Mouse (Mus musculus): ENCODE results near the gene Tbcd.
A peak's percentile ranks its signal among the peaks of the same experiment; 100 is the strongest.

The Tbcd gene

DNA sequence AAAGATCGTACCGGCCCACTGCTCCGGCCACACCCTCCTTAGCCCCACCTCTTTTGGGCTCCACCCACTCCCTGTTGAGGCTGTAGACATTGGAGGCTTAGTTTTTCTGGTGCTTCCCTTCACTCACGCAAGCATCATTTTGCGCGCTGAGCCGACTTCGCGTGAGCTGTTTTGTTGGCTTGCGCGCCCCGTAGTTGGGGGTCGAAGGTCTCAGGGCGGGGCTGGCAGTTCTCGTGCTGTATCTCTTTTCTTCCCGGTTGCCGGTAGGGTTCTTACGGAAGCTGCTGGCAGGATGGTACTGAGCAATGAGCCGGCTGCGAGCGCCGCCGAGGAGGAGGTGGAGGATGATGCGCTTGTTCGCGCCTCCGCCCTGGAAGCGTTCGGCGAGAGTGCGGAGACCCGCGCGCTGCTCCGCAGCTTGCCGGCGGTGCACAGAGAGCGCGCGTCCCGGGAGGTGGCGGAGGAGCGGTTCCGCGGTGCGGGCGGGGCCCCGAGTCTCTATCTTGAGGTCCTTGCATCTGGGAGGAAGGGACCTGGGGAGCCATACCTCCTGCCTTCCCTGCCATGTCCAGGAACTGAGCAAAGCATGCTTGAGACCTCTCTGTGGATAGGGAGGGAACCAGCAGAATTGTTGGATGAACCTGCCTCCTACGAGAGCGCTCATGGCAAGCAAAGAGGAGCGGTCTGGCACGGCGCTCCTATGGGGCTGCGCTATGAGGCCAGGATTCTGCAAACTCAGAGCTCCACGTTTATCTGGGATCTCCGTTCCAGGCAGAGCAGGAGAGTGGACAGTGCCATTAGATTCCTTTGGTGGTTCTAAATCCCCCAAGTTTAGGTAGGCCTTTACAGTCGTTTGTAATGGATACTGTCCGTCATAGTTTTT, at the start of gene Tbcd:
Tbcd (plus strand) TSS at position 197 of the 883 bp plus-strand sequence.
- DNase-seq: peak; percentile 95

DNA sequence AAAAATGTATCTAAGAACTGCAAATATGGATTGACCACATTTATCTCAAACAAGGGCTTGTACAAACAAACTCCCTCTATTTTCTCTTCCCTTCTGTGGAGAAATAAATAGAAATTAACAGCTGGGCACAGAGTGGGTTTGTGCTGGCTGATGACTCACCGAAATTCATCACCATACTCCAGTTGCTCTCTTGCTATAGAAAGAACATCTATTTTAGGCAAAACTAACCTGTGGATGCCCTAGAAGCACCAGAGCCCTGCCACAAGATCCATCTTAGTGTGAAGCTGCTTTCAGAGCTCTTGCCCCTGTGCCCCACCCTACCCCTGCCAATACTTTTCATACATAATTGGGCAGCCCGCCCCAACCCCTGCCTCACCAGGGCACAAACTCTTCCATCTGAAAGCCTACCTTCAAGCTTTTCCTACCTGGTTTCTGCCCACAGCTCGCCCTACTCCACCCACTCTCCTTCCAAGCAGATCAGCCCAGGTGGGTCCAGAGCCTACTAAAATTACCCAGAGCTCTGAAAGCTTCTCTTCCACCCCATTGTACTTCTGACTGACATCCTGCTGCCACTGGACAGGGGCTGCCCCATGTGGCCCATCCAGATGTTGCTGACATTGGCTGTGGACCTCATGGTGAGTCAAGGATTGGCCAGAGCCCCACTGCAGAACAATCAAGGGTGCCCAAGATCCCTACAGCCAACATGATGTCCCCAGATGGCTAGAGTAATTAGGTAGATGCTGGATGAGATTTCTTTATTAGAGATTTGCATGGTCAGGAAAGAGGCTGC, 44.2 kb upstream of the Tbcd start:
- peak; percentile 66 for DNase-seq

DNA sequence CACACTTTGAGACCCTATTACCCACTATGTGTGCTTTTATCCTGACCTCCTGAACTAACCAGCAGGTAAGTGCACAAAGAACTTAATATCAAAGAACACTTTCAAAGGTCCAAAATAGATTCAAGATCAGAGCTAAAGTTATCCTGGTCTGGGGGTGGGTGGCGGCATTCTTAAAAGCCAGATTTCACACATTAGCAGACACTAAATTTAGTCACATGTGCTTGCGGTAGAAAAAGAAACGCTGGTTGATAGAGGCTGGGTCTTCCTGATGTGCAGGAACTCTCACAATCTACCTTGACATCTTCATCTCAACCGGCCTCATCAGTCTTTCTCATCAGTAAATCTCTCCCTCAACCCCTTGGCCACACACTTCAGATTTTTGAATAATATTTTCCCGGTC, 37.0 kb upstream of the Tbcd start:
- DNase-seq: no peak

DNA sequence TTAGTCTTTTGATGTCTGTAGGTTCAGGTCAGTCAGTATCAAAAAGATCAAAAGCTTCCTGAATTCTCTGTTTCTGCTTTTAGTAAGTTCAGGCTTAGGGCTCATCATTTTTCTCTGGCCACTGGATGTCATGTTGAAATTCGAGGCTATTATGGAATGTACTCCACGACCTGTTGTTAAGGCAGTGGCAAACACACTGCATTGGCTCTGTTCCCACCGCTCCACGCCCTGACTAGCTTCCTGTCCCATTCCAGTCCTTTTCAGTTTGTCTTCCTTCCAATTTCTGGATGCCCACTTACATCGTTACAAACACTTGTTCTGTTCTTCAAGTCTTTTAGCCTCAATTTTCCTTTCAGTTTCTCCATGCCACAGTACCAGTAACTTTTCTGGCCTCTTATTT, 36.4 kb upstream of the Tbcd start:
- DNase-seq: no peak

DNA sequence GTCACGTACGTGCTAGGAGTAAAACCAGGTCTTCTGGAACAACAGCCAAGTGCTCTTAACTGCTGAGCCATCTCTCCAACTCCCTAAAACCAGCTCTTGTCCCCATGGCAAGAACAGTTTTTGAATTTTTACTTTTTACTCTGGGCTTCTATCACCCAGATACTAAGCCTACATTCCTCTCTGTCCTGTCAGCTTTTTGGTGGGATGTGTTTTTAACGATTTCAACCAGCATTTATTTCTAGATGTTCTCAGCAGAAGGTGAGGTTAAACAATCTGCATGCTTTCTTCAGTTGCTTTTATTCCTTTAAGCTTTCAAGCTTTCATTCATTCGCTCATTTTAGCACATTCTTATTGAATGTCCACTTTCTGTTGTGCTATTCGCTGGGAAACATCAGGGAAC, 33.8 kb upstream of the Tbcd start:
- no peak for DNase-seq

DNA sequence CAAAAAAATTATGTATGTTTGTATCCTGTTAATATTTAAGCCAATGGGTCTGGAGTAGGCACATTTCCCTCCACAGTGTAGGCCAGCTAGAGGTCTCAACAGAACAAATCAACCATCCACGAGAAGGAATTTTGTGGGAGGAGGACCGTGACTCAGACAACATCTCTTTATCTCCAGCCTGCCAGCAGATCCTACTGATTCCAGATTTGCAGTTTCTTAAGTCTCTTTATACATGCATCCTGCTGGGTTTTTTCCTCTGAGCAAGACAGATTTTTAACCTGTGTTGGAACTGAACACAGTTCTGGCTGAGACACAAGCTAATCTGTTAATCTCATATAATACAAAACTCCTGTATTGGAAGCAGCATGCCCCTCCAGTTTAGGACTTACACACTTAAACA, 32.8 kb upstream of the Tbcd start:
- DNase-seq: no peak

DNA sequence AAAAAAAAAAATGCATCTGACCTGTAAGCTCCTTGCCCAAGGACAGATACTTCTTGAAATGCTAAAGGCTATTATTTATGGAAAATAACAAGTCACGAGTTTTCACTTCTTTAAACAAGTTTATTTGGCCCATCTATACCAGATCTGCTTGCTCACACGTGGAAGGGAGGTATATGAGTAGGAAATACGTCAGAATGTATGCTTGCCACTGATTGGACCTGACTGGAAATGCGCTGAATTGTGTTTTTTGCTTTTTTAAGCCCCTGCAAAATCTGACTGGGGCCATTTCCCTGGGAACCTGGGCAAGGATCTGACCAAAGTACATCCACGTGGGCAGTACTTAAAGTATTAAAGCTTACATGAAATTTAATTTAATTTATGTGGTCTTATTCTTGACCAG, 31.4 kb upstream of the Tbcd start:
- no peak for DNase-seq

DNA sequence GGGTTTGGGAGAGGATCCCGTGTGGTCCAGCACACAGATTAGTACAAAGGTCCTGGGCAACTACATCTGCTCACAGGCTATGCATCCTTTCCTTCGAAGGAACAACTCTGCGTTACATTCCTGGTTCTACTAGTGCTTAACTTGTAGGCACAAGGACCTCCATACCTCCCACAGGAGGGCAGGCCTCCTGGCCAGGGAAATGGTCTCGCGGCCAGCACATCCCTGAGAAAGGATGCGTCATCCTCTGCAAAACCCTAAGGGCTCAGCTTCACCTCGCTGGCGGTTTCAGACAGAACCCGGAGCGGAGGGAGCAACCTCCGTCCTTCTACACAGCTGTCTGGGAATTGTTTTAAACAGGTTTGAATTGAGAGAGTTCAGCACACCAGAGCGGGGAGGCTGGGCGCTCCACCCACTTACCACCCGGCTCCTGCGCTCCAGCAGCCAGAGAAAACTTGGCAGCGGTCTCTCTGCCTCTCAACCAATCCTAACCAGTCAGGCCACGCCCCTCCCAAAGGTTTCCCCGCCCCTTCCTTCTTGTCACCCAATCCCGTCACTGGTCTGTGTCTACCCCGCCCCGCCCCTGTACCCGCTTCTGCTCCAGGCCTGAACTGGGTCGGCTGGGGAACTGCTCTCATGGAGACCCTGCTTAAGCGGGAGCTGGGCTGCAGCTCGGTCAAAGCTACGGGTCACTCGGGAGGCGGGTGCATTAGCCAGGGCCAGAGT, 30.8 kb upstream of the Tbcd start, which contains the start of gene Fn3krp:
Fn3krp (plus strand) TSS at position 572 of the 723 bp plus-strand sequence.
- peak; percentile 100 for DNase-seq

DNA sequence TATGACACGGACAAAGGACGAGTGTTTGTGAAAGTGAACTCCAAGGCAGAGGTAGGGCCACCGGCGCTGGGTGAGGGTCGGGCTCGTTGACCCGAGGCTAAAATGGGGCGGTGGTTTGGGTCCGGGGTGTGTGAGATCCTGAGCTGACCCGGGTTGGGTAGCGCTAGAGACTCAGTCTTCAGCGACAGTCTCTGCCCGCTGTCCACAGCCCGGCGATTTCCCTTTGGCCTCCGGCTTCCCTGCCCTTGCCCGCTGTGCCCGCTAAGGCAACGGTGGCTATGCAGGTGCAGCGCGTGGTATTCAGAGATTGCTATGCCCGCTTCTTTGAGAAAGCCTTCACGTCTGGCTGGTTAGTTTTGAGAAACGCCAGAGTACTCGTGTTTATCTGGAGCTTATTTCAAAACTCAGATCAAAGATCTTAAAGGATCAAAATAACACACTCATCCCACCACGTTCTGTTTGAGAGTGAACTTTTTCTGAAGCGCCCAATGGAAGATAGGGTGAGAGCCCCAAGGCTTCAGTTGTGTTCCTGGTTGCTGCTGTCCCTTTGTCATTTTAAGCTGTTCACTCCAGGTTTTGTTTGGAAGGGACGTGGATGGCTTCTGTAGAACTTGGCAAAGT, 30.1 kb upstream of the Tbcd start:
- DNase-seq: no peak

DNA sequence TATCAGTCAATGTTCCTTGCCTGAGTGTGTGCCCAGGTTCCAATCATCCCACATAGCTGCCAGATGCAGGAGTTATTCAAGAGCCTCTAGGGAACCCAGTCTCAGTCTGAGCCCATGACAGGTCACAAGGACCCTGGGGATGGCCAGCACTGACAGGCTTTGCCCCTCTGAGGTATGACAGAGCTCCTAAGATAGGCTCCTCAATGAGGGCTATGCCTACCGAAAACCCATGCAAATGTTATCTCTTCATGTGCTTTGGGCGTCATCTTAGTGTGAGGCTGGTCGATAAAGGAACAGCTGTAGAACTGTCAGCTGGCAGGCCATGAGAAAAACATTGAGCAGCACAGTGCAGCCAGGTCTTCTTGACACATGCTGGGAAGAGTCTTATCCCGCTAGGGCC, 18.4 kb upstream of the Tbcd start:
- DNase-seq: no peak

DNA sequence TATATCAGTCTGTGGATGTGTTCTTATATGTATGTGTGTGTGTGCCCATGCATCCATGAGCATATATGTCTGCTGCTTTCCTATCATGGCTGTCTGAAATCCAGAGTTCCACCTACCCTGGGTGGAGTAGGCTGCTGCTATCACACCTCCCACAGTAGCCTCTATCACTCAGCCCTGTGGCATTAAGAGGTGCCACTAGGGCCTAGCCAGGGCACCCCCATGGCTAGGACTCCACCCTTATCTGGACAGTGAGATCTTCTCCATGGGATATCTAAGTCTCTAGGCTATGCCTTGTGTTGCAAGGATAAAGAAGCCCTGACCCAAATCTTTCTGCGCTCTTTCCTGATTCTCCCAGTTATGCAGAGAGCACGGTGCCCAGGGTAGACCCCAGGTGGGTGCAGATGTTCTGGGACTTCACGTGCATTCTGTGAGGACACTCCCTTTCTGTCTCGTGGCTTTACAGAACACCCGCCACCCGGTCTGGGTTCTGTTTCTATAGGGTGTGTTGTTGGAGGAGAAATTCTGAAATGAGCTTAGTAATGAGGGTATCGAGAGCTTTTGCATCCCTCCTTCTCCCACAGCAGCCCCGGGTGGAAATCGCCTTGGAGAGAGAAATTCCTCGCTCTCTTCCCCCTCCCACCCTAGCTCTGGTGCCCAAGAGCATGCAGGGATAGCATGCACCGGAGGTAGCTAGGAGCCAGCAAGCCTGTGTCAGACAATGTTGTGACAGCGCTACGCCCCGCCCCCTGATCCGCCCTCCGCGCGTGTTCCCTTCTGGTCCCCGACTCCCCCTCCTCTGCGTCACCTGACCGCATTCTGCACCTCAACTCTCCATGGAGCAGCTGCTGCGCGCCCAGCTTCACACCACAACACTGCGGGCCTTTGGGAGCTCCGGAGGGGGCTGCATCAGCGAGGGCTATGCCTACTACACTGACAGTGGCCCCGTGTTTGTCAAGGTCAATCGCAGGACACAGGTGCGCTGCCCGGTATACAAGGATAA, 17.3 kb upstream of the Tbcd start, which contains the start of gene Fn3k:
Fn3k (plus strand) TSS at position 758 of the 1,000 bp plus-strand sequence.
- peak; percentile 97 for DNase-seq

DNA sequence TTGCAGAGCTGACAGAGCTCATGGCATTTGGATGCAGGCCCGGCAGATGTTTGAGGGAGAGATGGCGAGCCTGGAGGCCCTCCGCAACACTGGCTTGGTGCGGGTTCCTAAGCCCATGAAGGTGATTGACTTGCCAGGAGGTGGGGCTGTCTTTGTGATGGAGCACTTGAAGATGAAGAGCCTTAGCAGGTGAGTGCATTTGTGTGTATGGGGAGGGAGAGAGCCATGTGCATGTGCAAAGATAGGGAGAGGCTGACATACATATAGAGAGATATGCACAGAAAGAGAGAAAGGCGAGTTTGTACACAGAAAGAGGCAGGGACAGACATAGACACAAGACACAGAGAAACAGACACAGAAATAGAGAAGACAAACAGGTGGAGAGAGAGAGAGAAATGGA, 14.5 kb upstream of the Tbcd start:
- no peak for DNase-seq

DNA sequence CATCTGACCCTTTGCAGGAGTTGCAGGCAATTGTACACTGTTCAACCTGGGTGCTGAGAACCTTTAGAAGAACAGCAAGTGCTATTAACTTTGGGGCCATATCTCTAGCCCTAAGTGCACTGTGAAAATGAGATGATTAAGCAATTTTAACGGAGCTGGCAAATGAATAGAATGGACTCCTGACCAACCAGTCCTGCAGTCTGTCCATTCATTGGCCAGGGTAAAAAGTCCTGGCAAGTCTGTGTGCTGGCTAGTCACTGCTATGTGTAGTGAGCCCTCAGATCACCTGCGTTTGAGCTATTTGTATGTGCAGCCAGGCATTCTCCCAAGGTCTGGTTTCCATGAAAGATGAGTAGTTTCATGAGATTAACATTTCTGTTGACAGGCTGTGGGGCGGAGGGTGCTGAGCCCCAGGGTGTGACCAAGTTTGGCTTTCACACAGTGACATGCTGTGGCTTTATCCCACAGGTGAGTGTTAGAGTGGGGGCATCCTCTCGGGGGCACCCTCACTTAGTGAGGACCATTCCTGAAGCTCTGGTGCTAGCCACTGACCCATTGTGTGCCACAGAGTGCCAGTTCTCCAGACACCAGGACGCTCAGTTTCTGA, 12.0 kb upstream of the Tbcd start:
- DNase-seq: no peak

DNA sequence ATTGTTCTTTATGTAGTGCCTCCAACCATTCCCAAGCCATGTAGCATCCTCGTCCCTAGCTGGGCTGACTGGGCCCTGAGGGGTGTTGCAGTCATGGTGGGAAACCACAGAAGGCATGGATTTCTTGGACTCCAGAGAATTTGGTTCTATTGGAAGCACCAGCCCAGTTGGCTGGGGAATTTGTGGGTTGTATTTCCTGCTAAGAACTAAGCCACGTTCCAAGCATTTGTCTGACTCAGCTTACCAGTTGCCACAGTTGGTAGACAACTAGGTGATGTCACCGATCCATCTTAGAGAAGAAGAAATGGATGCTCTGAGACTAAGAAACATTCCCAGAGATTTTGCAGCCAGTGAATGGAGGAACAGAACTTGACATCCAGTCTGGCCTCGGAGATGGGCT, 10.1 kb upstream of the Tbcd start:
- no peak for DNase-seq

DNA sequence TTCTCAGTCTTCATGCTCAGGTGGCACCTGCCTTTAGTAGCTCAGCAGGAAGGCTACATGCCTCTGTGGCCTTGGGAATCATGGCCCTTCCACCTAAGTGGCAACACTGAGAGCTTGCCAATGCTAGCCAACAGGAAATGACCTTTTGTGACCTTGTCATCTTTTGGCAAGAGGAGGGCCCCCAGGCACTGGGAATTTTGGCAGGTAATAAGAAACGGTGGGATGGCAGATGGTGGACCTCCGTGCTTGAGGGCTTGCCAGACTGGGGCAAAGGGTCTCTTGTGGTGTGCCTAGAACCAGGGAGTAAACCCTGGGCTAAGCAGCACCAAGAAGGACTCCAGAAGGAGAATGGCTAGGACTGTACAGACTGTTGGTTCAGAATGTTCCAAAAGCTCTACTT, 9.7 kb upstream of the Tbcd start:
- DNase-seq: no peak

DNA sequence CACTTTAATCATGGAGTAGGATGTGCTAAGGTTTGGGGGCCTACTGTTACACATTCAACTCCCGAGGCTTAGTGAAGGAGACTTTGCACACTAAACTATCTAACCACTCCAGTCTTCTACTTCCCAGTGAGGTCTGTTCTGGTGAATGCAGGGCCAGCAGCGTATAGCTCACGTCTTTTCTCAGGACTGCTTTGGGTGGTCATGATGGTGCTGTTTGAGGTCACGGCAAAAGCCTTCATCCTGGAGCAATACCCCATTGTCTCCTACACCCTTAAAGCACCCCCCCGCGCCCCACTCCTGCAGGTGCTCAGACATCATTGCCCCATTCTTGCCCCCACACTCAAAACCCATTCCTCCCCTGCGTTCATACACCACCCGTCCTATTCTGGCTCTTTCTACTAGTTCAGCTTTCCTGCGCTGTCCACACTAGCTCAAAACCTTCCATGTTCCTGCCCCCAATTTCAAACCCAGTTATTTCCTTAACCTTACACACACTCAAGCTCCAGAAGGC, 478 bp upstream of the Tbcd start:
- DNase-seq: no peak

DNA sequence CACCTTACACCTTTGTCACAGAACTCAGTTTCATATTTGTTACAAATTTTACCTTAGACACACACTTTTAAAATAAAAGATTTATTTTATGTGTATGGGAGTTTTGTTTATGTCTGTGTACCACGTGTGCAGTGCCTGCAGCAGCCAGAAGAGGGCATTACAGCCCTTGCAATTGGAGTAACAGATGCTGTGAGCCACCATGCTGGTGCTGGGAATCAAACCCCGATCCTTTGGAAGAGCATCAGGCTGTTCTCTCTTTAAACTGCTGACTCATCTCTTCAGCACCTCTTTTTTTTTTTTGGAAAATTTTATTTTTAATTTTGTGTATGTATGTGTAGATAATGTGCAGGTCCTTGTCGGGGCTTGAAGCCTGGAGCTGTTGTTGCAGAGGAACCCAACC, 6.1 kb downstream of the Tbcd start:
- no peak for DNase-seq

DNA sequence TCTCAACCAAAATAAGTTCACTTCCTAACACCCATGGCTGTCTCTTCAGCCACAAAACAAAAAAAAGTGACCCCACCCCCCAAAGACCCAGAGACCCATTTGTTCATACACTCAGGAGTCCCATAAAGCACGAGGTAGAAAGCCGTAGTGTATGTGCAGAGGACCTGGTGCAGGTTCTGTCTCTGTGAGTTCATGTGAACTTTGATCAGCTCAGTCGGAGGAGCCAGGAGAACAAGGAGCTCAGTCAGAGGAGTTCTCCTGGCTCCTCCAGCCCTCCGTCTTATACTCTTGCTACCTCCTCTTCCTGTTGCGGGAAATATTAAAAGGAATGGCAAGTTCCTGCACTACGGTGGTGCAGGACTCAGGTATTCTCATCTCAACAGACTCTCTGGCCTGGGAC, 15.7 kb downstream of the Tbcd start:
- DNase-seq: no peak

DNA sequence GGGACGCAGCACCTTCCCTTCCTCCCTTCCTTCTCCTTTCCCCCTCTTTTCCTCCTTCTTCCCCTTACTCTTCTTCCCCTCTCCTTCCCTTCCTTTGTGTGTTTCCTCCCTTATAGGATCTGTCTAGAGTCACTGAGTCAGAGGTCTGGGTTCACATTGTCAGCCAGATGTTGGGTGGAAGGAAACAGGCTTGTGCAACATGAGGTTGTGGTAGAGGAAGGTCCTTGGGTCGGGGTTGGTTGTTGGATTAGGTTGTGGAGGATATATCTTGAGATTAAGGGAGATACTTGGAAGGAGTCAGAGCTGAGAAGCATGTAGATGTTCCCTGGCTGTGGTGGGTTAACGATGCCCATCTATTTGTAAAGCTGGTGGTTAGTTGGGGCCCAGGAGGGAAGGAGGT, 23.1 kb downstream of the Tbcd start:
- DNase-seq: no peak

DNA sequence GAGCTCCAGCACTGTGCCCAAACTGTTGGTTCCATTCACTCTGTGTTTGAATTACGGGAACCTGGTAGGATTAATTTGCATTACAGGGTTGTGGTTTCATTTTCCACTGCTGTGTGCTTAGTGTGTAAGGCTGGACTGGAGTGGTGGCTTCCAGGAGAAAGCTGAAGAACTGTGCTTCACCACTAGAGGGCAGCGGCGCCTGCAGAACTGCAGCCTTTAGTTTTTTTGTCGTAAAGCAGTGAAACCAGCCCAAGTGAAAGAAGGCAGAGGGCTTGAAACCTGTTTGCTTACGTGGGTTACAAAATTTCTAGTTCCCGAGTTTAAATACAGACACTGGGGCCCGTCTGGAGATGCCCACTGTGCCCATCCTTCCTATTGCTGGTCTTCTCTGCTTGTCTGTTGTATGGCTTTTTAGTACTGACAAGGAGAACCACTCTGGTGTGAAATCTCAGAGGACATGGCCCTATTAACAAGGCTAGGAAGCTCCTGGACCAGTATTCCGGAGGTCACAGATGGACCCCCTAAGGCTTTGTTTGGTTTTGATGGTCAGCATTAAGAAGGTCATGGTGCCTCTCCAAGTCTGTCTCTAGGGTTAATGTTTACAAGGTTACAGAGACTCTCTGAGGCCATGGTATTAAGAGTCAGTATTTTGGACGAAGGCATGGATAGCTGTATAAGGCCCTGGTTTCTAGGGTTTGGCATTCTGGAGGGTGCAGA, 24.1 kb downstream of the Tbcd start:
- peak; percentile 50 for DNase-seq
